Mouse (Mus musculus) lung, postnatal 0 days (tissue): ENCODE measurements around the gene Cntnap2. TPM values are rescaled to one million over a fixed set of nuclear protein-coding genes. Genes with fewer than 3 reads are reported as not detected.
"Not testable (repeated sequence)": the region's sequence is repeated elsewhere in the genome, so short reads cannot be mapped to it uniquely, and the experiment has no call there.

ENCODE experiments used
- ATAC-seq: fragments of 200-750 bp; cut with Nextera tagmentation; 2 replicates; pipeline ENCODE4 v1.8.0; 2017; ENCODE audit warnings: moderate library complexity
- DNase-seq: peaks from one replicate; pipeline ENCODE4 v3.0.0-alpha.2; 2016; ENCODE audit warnings: low spot score
- H3K27ac ChIP-seq: fragments of 300-500 bp; sonication (generic); 2 replicates; pipeline ENCODE4 v1.5.1; 2014; ENCODE audit warnings: antibody characterized with exemption, mild to moderate bottlenecking, low read length, mixed read lengths
- H3K27me3 ChIP-seq: fragments of 300-500 bp; sonication (generic); replicated peaks from 2 replicates; pipeline ENCODE4 v1.6.1; 2014; ENCODE audit warnings: low read length, mixed read lengths; ENCODE audit not compliant: insufficient read depth
- H3K36me3 ChIP-seq: fragments of 300-500 bp; sonication (generic); 2 replicates; pipeline ENCODE4 v1.6.1; 2014; ENCODE audit warnings: low read length, mixed read lengths; ENCODE audit not compliant: insufficient read depth
- H3K4me1 ChIP-seq: fragments of 300-500 bp; sonication (generic); 2 replicates; pipeline ENCODE4 v1.6.1; 2014; ENCODE audit warnings: antibody characterized with exemption, low read depth, low read length, mixed read lengths; ENCODE audit not compliant: insufficient read depth
- H3K4me2 ChIP-seq: fragments of 300-500 bp; sonication (generic); replicated peaks from 2 replicates; pipeline ENCODE4 v1.6.1; 2014; ENCODE audit warnings: low read depth, mild to moderate bottlenecking, low read length, moderate library complexity, mixed read lengths
- H3K4me3 ChIP-seq: fragments of 300-500 bp; sonication (generic); 2 replicates; pipeline ENCODE4 v1.5.1; 2014; ENCODE audit warnings: low read depth, low read length
- H3K9ac ChIP-seq: fragments of 300-500 bp; sonication (generic); replicated peaks from 2 replicates; pipeline ENCODE4 v1.6.1; 2014; ENCODE audit warnings: low read depth, mild to moderate bottlenecking
- H3K9me3 ChIP-seq: fragments of 300-500 bp; sonication (generic); 2 replicates; pipeline ENCODE4 v1.6.1; 2016; ENCODE audit warnings: low read length, mixed read lengths
- CTCF ChIP-seq: IDR thresholded peaks from 2 replicates; pipeline ENCODE4 v1.5.1; 2016; ENCODE audit warnings: antibody characterized with exemption, mild to moderate bottlenecking
- EP300 ChIP-seq: IDR thresholded peaks from 2 replicates; pipeline ENCODE4 v1.6.1; 2016; ENCODE audit warnings: antibody characterized with exemption, mild to moderate bottlenecking, control low read depth
- WGBS: fragments of 180-500 bp; shearing (Covaris S2); extraction: QIAGEN DNeasy Blood & Tissue Kit; methylation state at CpG from one replicate; pipeline ENCODE4 v1.1.7; 2014; 5-methylcytosine and 5-hydroxymethylcytosine counted together
- polyA plus RNA-seq: library from polyadenylated mRNA; unstranded; fragments of >200 nt; fragmentation: Nextera tagmentation; extraction: Ambion mirVana; gene quantifications from 2 replicates; pipeline ENCODE4 v1.2.1, GENCODE M21; 2015

The Cntnap2 gene
- polyA plus RNA-seq, 1 experiment from 2014 or later: 0.10 TPM

GRCm38 (mm10) chr6:47188193-47188592, 2129.0 kb downstream of the Cntnap2 start:
- Histone ChIP-seq H3K4me1 (no peaks in the 10 kb centered on the region), H3K27ac (no peak overlapping the region), H3K9me3 (no peaks in the 10 kb centered on the region), H3K27me3 (no peaks in the 10 kb centered on the region; the same call in 1 of the 2 replicates), H3K36me3 (no peaks in the 10 kb centered on the region), H3K4me3 (no peak overlapping the region), H3K4me2 (no peak overlapping the region), H3K9ac (no peak overlapping the region)
- TF ChIP-seq CTCF: peak; percentile 66
- TF ChIP-seq EP300: no peak
- 63% methylated on average over 7 of the region's 7 CpGs for WGBS
- peak; percentile 15 for DNase-seq
- no peak for ATAC-seq

DNA sequence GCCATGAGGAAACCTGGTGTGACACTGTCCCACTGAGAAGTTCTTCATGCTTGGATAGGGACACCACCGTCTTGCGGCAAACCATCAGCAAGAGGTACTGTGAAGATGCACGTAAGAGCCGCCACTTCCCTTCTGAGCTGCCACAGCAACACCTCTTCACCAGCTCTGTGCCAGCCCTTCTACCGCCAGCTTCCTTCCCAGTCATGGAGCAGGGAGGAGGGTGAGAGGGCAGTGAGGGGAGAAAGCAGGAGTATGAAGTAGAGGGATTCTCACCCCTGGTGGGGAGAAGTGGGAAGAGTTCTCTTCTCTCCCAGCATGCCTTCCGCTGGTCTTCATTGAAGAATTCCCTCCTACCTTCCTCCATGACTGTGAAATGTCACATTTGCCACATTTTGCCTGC, 2129.4 kb downstream of the Cntnap2 start:
- not testable (repeated sequence) for H3K27ac ChIP-seq, H3K4me2 ChIP-seq, DNase-seq, H3K27me3 ChIP-seq, H3K36me3 ChIP-seq, H3K9ac ChIP-seq, H3K9me3 ChIP-seq, H3K4me1 ChIP-seq, ATAC-seq, H3K4me3 ChIP-seq
- 83% methylated on average over 6 of the region's 6 CpGs for WGBS

DNA sequence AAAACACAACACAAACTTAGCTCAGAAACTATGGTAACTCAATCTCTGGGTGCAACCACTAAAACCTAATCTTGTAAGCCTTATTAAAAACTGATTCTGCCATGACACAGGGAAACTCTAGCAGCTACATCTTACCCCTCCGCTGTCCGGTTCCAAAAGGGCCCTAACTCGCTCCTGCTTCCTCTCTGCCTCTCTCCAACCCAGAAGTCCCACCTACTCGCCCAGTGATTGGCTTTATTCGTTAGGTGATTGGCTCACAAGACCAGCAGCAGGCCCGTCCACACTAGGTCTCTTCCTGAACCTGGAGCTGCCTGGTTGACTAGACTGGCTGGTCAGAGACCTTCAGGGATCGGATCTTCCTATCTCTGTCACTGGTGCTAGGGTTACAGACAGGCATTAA, 2131.1 kb downstream of the Cntnap2 start:
- H3K27me3 ChIP-seq: no peaks in the 10 kb centered on the region; the same call in 1 of the 2 replicates
- DNase-seq (no peak), ATAC-seq (no peak)
- TF ChIP-seq EP300: no peak
- no peak for TF ChIP-seq CTCF
- no peak overlapping the region for H3K4me2 ChIP-seq
- no peak overlapping the region for H3K4me3 ChIP-seq
- no peak overlapping the region for H3K9ac ChIP-seq
- no peaks in the 10 kb centered on the region for H3K36me3 ChIP-seq
- no peaks in the 10 kb centered on the region for H3K4me1 ChIP-seq
- 74% methylated on average over 7 of the region's 7 CpGs for WGBS
- no peak overlapping the region for H3K27ac ChIP-seq
- no peaks in the 10 kb centered on the region for H3K9me3 ChIP-seq

GRCm38 (mm10) chr6:47191277-47191800, 2132.2 kb downstream of the Cntnap2 start:
- H3K4me1 ChIP-seq: no peaks in the 10 kb centered on the region
- no peaks in the 10 kb centered on the region for H3K36me3 ChIP-seq
- peak; percentile 77 for DNase-seq
- H3K9ac ChIP-seq: no peak overlapping the region
- no peak overlapping the region for H3K27ac ChIP-seq
- no peaks in the 10 kb centered on the region for H3K9me3 ChIP-seq
- peak overlapping the region; percentile 34; the same call in 1 of the 2 replicates for H3K4me2 ChIP-seq
- WGBS: 15% methylated on average over 7 of the region's 7 CpGs
- no peak for ATAC-seq
- H3K27me3 ChIP-seq: no peaks in the 10 kb centered on the region; the same call in 1 of the 2 replicates
- no peak overlapping the region for H3K4me3 ChIP-seq
- peak; percentile 80 for TF ChIP-seq CTCF
- no peak for TF ChIP-seq EP300

GRCm38 (mm10) chr6:47191940-47192339, 2132.8 kb downstream of the Cntnap2 start:
- H3K9me3 ChIP-seq: no peaks in the 10 kb centered on the region

GRCm38 (mm10) chr6:47192478-47192877, 2133.3 kb downstream of the Cntnap2 start:
- Histone ChIP-seq H3K9ac (no peak overlapping the region), H3K4me1 (no peaks in the 10 kb centered on the region), H3K27me3 (no peaks in the 10 kb centered on the region; the same call in 1 of the 2 replicates), H3K9me3 (no peaks in the 10 kb centered on the region), H3K4me2 (no peak overlapping the region), H3K27ac (no peak overlapping the region), H3K36me3 (no peaks in the 10 kb centered on the region), H3K4me3 (no peak overlapping the region)
- no peak for ATAC-seq
- WGBS: 65% methylated on average over 9 of the region's 9 CpGs
- TF ChIP-seq EP300: no peak
- no peak for DNase-seq

More at GRCm38 (mm10) chr6:47191940-47192339, 2132.8 kb downstream of the Cntnap2 start:
- no peaks in the 10 kb centered on the region for H3K36me3 ChIP-seq
- no peak overlapping the region for H3K9ac ChIP-seq
- no peak for DNase-seq
- TF ChIP-seq EP300 (no peak), CTCF (no peak)
- H3K4me1 ChIP-seq: no peaks in the 10 kb centered on the region
- H3K4me2 ChIP-seq: peak overlapping the region; percentile 34; the same call in 1 of the 2 replicates
- H3K4me3 ChIP-seq: no peak overlapping the region
- no peaks in the 10 kb centered on the region; the same call in 1 of the 2 replicates for H3K27me3 ChIP-seq
- 78% methylated on average over 10 of the region's 10 CpGs for whole genome bisulfite sequencing
- H3K27ac ChIP-seq: no peak overlapping the region
- ATAC-seq: no peak

DNA sequence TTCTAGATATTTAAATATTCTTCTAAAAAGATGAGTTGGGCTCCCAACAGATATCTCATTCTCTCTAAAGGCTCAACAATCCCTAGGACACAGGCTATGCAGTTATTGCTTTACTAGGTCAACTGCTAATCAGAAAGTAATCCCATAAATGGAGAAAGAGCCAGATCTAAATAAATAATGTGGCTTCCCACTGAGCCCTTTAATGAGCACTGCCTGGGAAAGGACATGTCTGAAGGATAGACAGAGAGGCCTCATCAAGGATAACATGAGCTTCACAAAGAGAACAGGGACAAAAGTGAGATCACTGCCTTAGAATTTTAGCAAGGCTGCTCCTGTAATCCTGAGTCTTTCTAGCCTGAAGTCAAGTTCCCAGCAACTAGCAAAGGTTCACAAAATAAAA, 2138.4 kb downstream of the Cntnap2 start:
- no peak for ATAC-seq
- Histone ChIP-seq H3K9me3 (no peaks in the 10 kb centered on the region), H3K4me2 (no peak overlapping the region), H3K9ac (no peak overlapping the region), H3K27me3 (no peaks in the 10 kb centered on the region), H3K27ac (no peak overlapping the region), H3K4me3 (no peak overlapping the region), H3K36me3 (no peaks in the 10 kb centered on the region), H3K4me1 (no peaks in the 10 kb centered on the region)
- TF ChIP-seq CTCF (no peak), EP300 (no peak)
- no peak for DNase-seq
